Mouse (Mus musculus) MEL (cell line): ENCODE measurements around the gene Dnajc11. TPM values are rescaled to one million over a fixed set of nuclear protein-coding genes. Genes with fewer than 3 reads are reported as not detected.

Experiments used
- DNase-seq: peaks from one replicate; pipeline ENCODE4 v3.0.0; 2011; ENCODE audit warnings: low read depth, low spot score
- H3K27ac ChIP-seq: 2 replicates; pipeline ENCODE4 v1.5.1; 2012; ENCODE audit warnings: low read depth, mild to moderate bottlenecking, control low read depth, low read length, moderate library complexity; ENCODE audit not compliant: control insufficient read depth
- H3K27me3 ChIP-seq, 2 experiments: fragments of 150-350 bp in 1 of 2; sonication (generic) in 1 of 2; 2 replicates each; pipeline ENCODE4 v1.6.1; 2012; ENCODE audit warnings: low read length in 2 of 2, mild to moderate bottlenecking in 2 of 2, improper control_type of control experiment in 1 of 2, moderate library complexity in 1 of 2; ENCODE audit not compliant: insufficient read depth in 2 of 2, control insufficient read depth in 1 of 2
- H3K36me3 ChIP-seq, 2 experiments: 2 replicates each; pipeline ENCODE4 v1.6.1; 2012 to 2014; ENCODE audit warnings: low read length in 2 of 2, improper control_type of control experiment in 1 of 2, inconsistent platforms in 1 of 2, mild to moderate bottlenecking in 1 of 2; ENCODE audit not compliant: insufficient read depth in 2 of 2, control insufficient read depth in 1 of 2
- H3K4me1 ChIP-seq, 2 experiments: fragments of 150-350 bp in 1 of 2; sonication (generic) in 1 of 2; 2 replicates each; pipeline ENCODE4 v1.6.1; 2012; ENCODE audit warnings: low read length in 2 of 2, improper control_type of control experiment in 1 of 2, mild to moderate bottlenecking in 1 of 2; ENCODE audit not compliant: insufficient read depth in 2 of 2, control insufficient read depth in 1 of 2
- H3K4me3 ChIP-seq, 2 experiments: fragments of 150-350 bp in 1 of 2; sonication (generic) in 1 of 2; 2 replicates each; pipeline ENCODE4 v1.5.1; 2012; ENCODE audit warnings: low read depth in 2 of 2, low read length in 2 of 2, mild to moderate bottlenecking in 2 of 2, moderate library complexity in 2 of 2, control low read depth in 1 of 2, improper control_type of control experiment in 1 of 2; ENCODE audit not compliant: control insufficient read depth in 1 of 2, insufficient read depth in 1 of 2
- H3K79me2 ChIP-seq: 2 replicates; pipeline ENCODE4 v1.6.1; 2012; ENCODE audit warnings: mild to moderate bottlenecking, low read length, moderate library complexity; ENCODE audit not compliant: control insufficient read depth, poor library complexity, insufficient read depth
- H3K9ac ChIP-seq: 2 replicates; pipeline ENCODE4 v1.6.1; 2012; ENCODE audit warnings: low read depth, mild to moderate bottlenecking, control low read depth, low read length, moderate library complexity; ENCODE audit not compliant: control insufficient read depth, poor library complexity, severe bottlenecking
- H3K9me3 ChIP-seq: fragments of 150-350 bp; sonication (generic); replicated peaks from 2 replicates; pipeline ENCODE4 v1.6.1; 2012; ENCODE audit warnings: mild to moderate bottlenecking, low read length, improper control_type of control experiment, moderate library complexity; ENCODE audit not compliant: insufficient read depth
- BHLHE40 ChIP-seq: IDR thresholded peaks from 2 replicates; pipeline ENCODE4 v1.6.1; 2012; ENCODE audit warnings: low read depth, mild to moderate bottlenecking, inconsistent platforms, low read length, improper control_type of control experiment, borderline replicate concordance
- CHD1 ChIP-seq: IDR thresholded peaks from 2 replicates; pipeline ENCODE4 v1.6.1; 2012; ENCODE audit warnings: low read depth, mild to moderate bottlenecking, inconsistent platforms, low read length, improper control_type of control experiment
- CHD2 ChIP-seq: IDR thresholded peaks from 2 replicates; pipeline ENCODE4 v1.6.1; 2011; ENCODE audit warnings: low read length, improper control_type of control experiment
- CTCF ChIP-seq, 3 experiments: IDR thresholded peaks in 2 of 3; conservative IDR thresholded peaks in 1 of 3; 2 replicates each; pipeline ENCODE4 v1.5.1; 2011 to 2012; ENCODE audit warnings: low read length in 3 of 3, low read depth in 2 of 3, mild to moderate bottlenecking in 2 of 3, improper control_type of control experiment in 1 of 3, inconsistent platforms in 1 of 3, mixed read lengths in 1 of 3, moderate library complexity in 1 of 3; ENCODE audit not compliant: control insufficient read depth in 1 of 3, insufficient read depth in 1 of 3, poor library complexity in 1 of 3, severe bottlenecking in 1 of 3
- ELF1 ChIP-seq: IDR thresholded peaks from 2 replicates; pipeline ENCODE4 v1.6.1; 2014; ENCODE audit warnings: low read depth, mild to moderate bottlenecking, inconsistent platforms, low read length, improper control_type of control experiment, moderate library complexity
- GABPA ChIP-seq: IDR thresholded peaks from 2 replicates; pipeline ENCODE4 v1.6.1; 2012; ENCODE audit warnings: low read depth, mild to moderate bottlenecking, inconsistent platforms, low read length, improper control_type of control experiment, moderate library complexity
- GATA1 ChIP-seq: IDR thresholded peaks from 2 replicates; pipeline ENCODE4 v1.6.1; 2011; ENCODE audit warnings: low read depth, low read length, improper control_type of control experiment
- HCFC1 ChIP-seq: IDR thresholded peaks from 2 replicates; pipeline ENCODE4 v1.6.1; 2012; ENCODE audit warnings: low read depth, mild to moderate bottlenecking, inconsistent platforms, low read length, improper control_type of control experiment, moderate library complexity
- JUND ChIP-seq: IDR thresholded peaks from 2 replicates; pipeline ENCODE4 v1.6.1; 2011; ENCODE audit warnings: low read depth, mild to moderate bottlenecking, improper control_type of control experiment, low read length
- KAT2A ChIP-seq: conservative IDR thresholded peaks from 2 replicates; pipeline ENCODE4 v1.6.1; 2012; ENCODE audit warnings: low read depth, low read length, improper control_type of control experiment, inconsistent platforms
- MAZ ChIP-seq: IDR thresholded peaks from 2 replicates; pipeline ENCODE4 v1.6.1; 2012; ENCODE audit warnings: low read depth, mild to moderate bottlenecking, inconsistent platforms, low read length, improper control_type of control experiment
- MEF2A ChIP-seq: IDR thresholded peaks from 2 replicates; pipeline ENCODE4 v1.6.1; 2014; ENCODE audit warnings: low read depth, mild to moderate bottlenecking, inconsistent platforms, low read length, improper control_type of control experiment; ENCODE audit not compliant: poor library complexity, insufficient replicate concordance, severe bottlenecking; ENCODE audit errors: extremely low read depth
- MYB ChIP-seq: IDR thresholded peaks from 2 replicates; pipeline ENCODE4 v1.6.1; 2011; ENCODE audit warnings: mild to moderate bottlenecking, low read depth, low read length, improper control_type of control experiment
- MYC ChIP-seq: IDR thresholded peaks from 2 replicates; pipeline ENCODE4 v1.6.1; 2011; ENCODE audit warnings: low read depth, mild to moderate bottlenecking, low read length, improper control_type of control experiment, moderate library complexity
- NELFE ChIP-seq: IDR thresholded peaks from 2 replicates; pipeline ENCODE4 v1.6.1; 2011; ENCODE audit warnings: low read depth, low read length, improper control_type of control experiment
- NRF1 ChIP-seq: IDR thresholded peaks from 2 replicates; pipeline ENCODE4 v1.6.1; 2014; ENCODE audit warnings: low read depth, mild to moderate bottlenecking, inconsistent platforms, low read length, improper control_type of control experiment, moderate library complexity; ENCODE audit not compliant: poor library complexity, insufficient read depth, severe bottlenecking
- RAD21 ChIP-seq: IDR thresholded peaks from 2 replicates; pipeline ENCODE4 v1.6.1; 2011; ENCODE audit warnings: mild to moderate bottlenecking, low read depth, low read length, improper control_type of control experiment
- SIN3A ChIP-seq: IDR thresholded peaks from 2 replicates; pipeline ENCODE4 v1.6.1; 2012; ENCODE audit warnings: low read length, improper control_type of control experiment, inconsistent platforms
- SMC3 ChIP-seq: IDR thresholded peaks from 2 replicates; pipeline ENCODE4 v1.6.1; 2011; ENCODE audit warnings: low read depth, low read length, improper control_type of control experiment
- TAL1 ChIP-seq: IDR thresholded peaks from 2 replicates; pipeline ENCODE4 v1.6.1; 2012; ENCODE audit warnings: mild to moderate bottlenecking, inconsistent platforms, low read length, moderate library complexity, mixed read lengths
- TBP ChIP-seq: IDR thresholded peaks from 2 replicates; pipeline ENCODE4 v1.8.0; 2011; ENCODE audit warnings: low read depth, low read length, improper control_type of control experiment
- UBTF ChIP-seq: IDR thresholded peaks from 2 replicates; pipeline ENCODE4 v1.6.1; 2012; ENCODE audit warnings: low read depth, mild to moderate bottlenecking, inconsistent platforms, low read length, improper control_type of control experiment, moderate library complexity, borderline replicate concordance; ENCODE audit not compliant: insufficient read depth
- USF1 ChIP-seq: IDR thresholded peaks from 2 replicates; pipeline ENCODE4 v1.6.1; 2014; ENCODE audit warnings: low read depth, mild to moderate bottlenecking, inconsistent platforms, low read length, improper control_type of control experiment, moderate library complexity
- ZMIZ1 ChIP-seq: IDR thresholded peaks from 2 replicates; pipeline ENCODE4 v1.6.1; 2012; ENCODE audit warnings: low read depth, mild to moderate bottlenecking, inconsistent platforms, low read length, improper control_type of control experiment, moderate library complexity
- polyA plus RNA-seq, 2 experiments: library from polyadenylated mRNA; stranded (reverse) in 1 of 2; unstranded in 1 of 2; fragments of >175 nt in 1 of 2; fragments of >200 nt in 1 of 2; gene quantifications; 2 replicates each; pipeline versions ENCODE4 v1.2.1 to v1.2.4; 2012; ENCODE audit warnings: low replicate concordance in 2 of 2, low read depth in 1 of 2; ENCODE audit not compliant: insufficient read length in 2 of 2, insufficient read depth in 1 of 2, missing spikeins in 1 of 2
- total RNA-seq: library from RNA; depleted of rRNA; stranded (reverse); fragments of 300-350 nt; gene quantifications from 2 replicates; pipeline ENCODE4 v1.2.3, GENCODE M21; 2012

Gene Dnajc11
- total and polyA plus RNA-seq, 3 experiments, result 128 to 278 (median 157) TPM

- peak; percentile 18 for TF ChIP-seq RAD21
- TF ChIP-seq GABPA, result no peak
- peak; percentile 20 to 51 (median 50) for TF ChIP-seq CTCF (IDR thresholded peaks at IDR 0.05 in 2 of 3, conservative IDR thresholded peaks at IDR 0.05 in 1 of 3; ENCODE audit: control insufficient read depth in 1 of 3, insufficient read depth in 1 of 3, low read depth in 2 of 3, low read length in 3 of 3, poor library complexity in 1 of 3, severe bottlenecking in 1 of 3)
- peak; percentile 58; the same call in 1 of the 2 replicates for TF ChIP-seq MYC
- no peak for TF ChIP-seq SMC3
- Histone ChIP-seq H3K9me3 (no peaks in the 10 kb centered on the region), H3K36me3 (peaks cover 0 to 4% of the 10 kb centered on the region in 2 experiments; a peak in 1 of 4 replicates), H3K79me2 (peaks cover 24% of the 10 kb centered on the region), H3K4me3 (no peak overlapping the region), H3K4me1 (peaks cover 0 to 7% of the 10 kb centered on the region in 2 experiments; a peak in 3 of 4 replicates), H3K9ac (no peak overlapping the region), H3K27ac (no peak overlapping the region), H3K27me3 (no peaks in the 10 kb centered on the region)
- DNase-seq, result peak; percentile 56
Observed at GRCm38 (mm10) chr4:152006137-152006536, 72.6 kb downstream of the Dnajc11 start.

GRCm38 (mm10) chr4:152006812-152007211, 73.3 kb downstream of the Dnajc11 start:
- Histone ChIP-seq H3K36me3 (peaks cover 0 to 5% of the 10 kb centered on the region in 2 experiments; a peak in 1 of 4 replicates), H3K27me3 (no peaks in the 10 kb centered on the region), H3K4me1 (peaks cover 0 to 11% of the 10 kb centered on the region in 2 experiments; a peak in 3 of 4 replicates), H3K27ac (no peak overlapping the region), H3K4me3 (no peak overlapping the region), H3K9ac (no peak overlapping the region), H3K79me2 (peaks cover 31% of the 10 kb centered on the region), H3K9me3 (no peaks in the 10 kb centered on the region)
- no peak for TF ChIP-seq MAZ
- no peak for TF ChIP-seq ELF1
- TF ChIP-seq KAT2A, result no peak
- no peak for TF ChIP-seq CHD1
- no peak for TF ChIP-seq NELFE
- TF ChIP-seq USF1, result no peak
- TF ChIP-seq GATA1, result no peak
- TF ChIP-seq MYB, result no peak
- no peak for TF ChIP-seq SIN3A
- TF ChIP-seq ZMIZ1, result no peak
- TF ChIP-seq NRF1, result no peak
- TF ChIP-seq TAL1, result no peak
- no peak for TF ChIP-seq CHD2
- no peak for TF ChIP-seq UBTF
- TF ChIP-seq TBP, result no peak
- TF ChIP-seq HCFC1, result no peak
- TF ChIP-seq BHLHE40, result no peak
- TF ChIP-seq MEF2A, result no peak
- TF ChIP-seq JUND, result no peak
- DNase-seq, result no peak
